21 mouse cellular contexts compared by ENCODE assay signal in genomic region chr9:120712987-120713386, GRCm38 (mm10).
DNase-seq lines count a peak whose midpoint lies in the region; ATAC-seq and TF ChIP-seq lines count a peak whose summit lies in the region.
"Had no signal": no experiment of that assay in that cellular context is flagged by ENCODE, and none has a peak within 500 bp of the region (broad histone marks: within the 10 kb centered on the region; RNA-seq: fewer than 3 reads in every experiment).

No protein-coding gene starts in this region.

- no peaks in the 10 kb centered on the region for H3K27me3 ChIP-seq in kidney, adult 2 months (replicated peaks; ENCODE audit: control insufficient read depth, insufficient read depth, low read length)
- H3K27me3 ChIP-seq in kidney, embryonic 14.5 days (ENCODE audit: control insufficient read depth, insufficient read depth, low read length): no peaks in the 10 kb centered on the region
- H3K27me3 ChIP-seq in midbrain, postnatal 0 days (ENCODE audit: insufficient read depth, low read length): no peaks in the 10 kb centered on the region
- H3K27me3 ChIP-seq in midbrain, embryonic 14.5 days (ENCODE audit: control insufficient read depth, insufficient read depth, low read length): no peaks in the 10 kb centered on the region
- H3K27me3 ChIP-seq in MEL (ENCODE audit: control insufficient read depth in 1 of 2, insufficient read depth in 2 of 2, low read length in 2 of 2): no peaks in the 10 kb centered on the region
- H3K27me3 ChIP-seq: forebrain, embryonic 13.5 days; hindbrain, embryonic 12.5 days; midbrain, embryonic 13.5 days; neural tube, embryonic 15.5 days had no signal

- no peak overlapping the region for H3K4me3 ChIP-seq in kidney, adult 2 months (ENCODE audit: insufficient read depth, low read depth, low read length)
- H3K4me3 ChIP-seq in kidney, embryonic 14.5 days (ENCODE audit: low read length): no peak overlapping the region
- H3K4me3 ChIP-seq in midbrain, postnatal 0 days (ENCODE audit: low read depth, low read length): no peak overlapping the region
- H3K4me3 ChIP-seq in midbrain, embryonic 14.5 days (replicated peaks; ENCODE audit: low read depth, low read length): no peak overlapping the region
- no peak overlapping the region for H3K4me3 ChIP-seq in MEL (ENCODE audit: control insufficient read depth in 1 of 2, insufficient read depth in 1 of 2, low read depth in 2 of 2, low read length in 2 of 2)
- H3K4me3 ChIP-seq in embryonic fibroblast, embryonic 13.5 days (ENCODE audit: insufficient read depth, low read length): no peak overlapping the region
- H3K4me3 ChIP-seq: erythroblast, embryonic 14.5 days; forebrain, embryonic 13.5 days; hindbrain, embryonic 12.5 days; liver, embryonic 15.5 days; midbrain, embryonic 13.5 days; myocyte; neural tube, embryonic 15.5 days had no signal

- no peak; the same call in 1 of the 2 replicates for TF ChIP-seq RAD21 in MEL (IDR thresholded peaks at IDR 0.05; ENCODE audit: low read depth, low read length)

- no peaks in the 10 kb centered on the region for H3K4me1 ChIP-seq in kidney, adult 2 months (ENCODE audit: control insufficient read depth, insufficient read depth, low read length)
- H3K4me1 ChIP-seq in kidney, embryonic 14.5 days (ENCODE audit: control insufficient read depth, insufficient read depth, low read length): peaks cover 9% of the 10 kb centered on the region; the same call in 1 of the 2 replicates
- no peaks in the 10 kb centered on the region for H3K4me1 ChIP-seq in midbrain, postnatal 0 days (ENCODE audit: insufficient read depth, low read length)
- peaks cover 7% of the 10 kb centered on the region; the same call in 1 of the 2 replicates for H3K4me1 ChIP-seq in midbrain, embryonic 14.5 days (ENCODE audit: control insufficient read depth, insufficient read depth, low read length)
- H3K4me1 ChIP-seq in MEL (ENCODE audit: control insufficient read depth in 1 of 2, insufficient read depth in 2 of 2, low read length in 2 of 2): peaks cover 0 to 9% of the 10 kb centered on the region in 2 experiments; a peak in 2 of 4 replicates
- peaks cover 4% of the 10 kb centered on the region; the same call in 1 of the 2 replicates for H3K4me1 ChIP-seq in embryonic fibroblast, embryonic 13.5 days (ENCODE audit: control insufficient read depth, insufficient read depth, low read length)
- H3K4me1 ChIP-seq: liver, embryonic 15.5 days had no signal

- no peak overlapping the region for H3K4me2 ChIP-seq in kidney, embryonic 14.5 days (replicated peaks; ENCODE audit: low read depth, low read length)
- no peak overlapping the region for H3K4me2 ChIP-seq in midbrain, postnatal 0 days (ENCODE audit: low read depth, low read length, poor library complexity, severe bottlenecking)
- no peak overlapping the region for H3K4me2 ChIP-seq in midbrain, embryonic 14.5 days (ENCODE audit: low read length)
- H3K4me2 ChIP-seq: forebrain, embryonic 13.5 days; heart, embryonic 11.5 days; hindbrain, embryonic 12.5 days; liver, embryonic 15.5 days; midbrain, embryonic 13.5 days; neural tube, embryonic 15.5 days had no signal

- WGBS in kidney, adult 2 months: 98% methylated on average over 2 of the region's 2 CpGs
- 91% methylated on average over 2 of the region's 2 CpGs for whole genome bisulfite sequencing in kidney, embryonic 14.5 days
- 96% methylated on average over 2 of the region's 2 CpGs for WGBS in midbrain, postnatal 0 days
- 98% methylated on average over 2 of the region's 2 CpGs for WGBS in midbrain, embryonic 14.5 days

- H3K27ac ChIP-seq in kidney, adult 2 months (ENCODE audit: insufficient read depth, low read depth, low read length): no peak overlapping the region
- no peak overlapping the region for H3K27ac ChIP-seq in kidney, embryonic 14.5 days (ENCODE audit: low read depth, low read length)
- no peak overlapping the region for H3K27ac ChIP-seq in midbrain, postnatal 0 days (ENCODE audit: low read depth, low read length)
- H3K27ac ChIP-seq in midbrain, embryonic 14.5 days (replicated peaks; ENCODE audit: low read depth, low read length): no peak overlapping the region
- H3K27ac ChIP-seq in MEL (ENCODE audit: control insufficient read depth, low read depth, low read length): no peak overlapping the region
- H3K27ac ChIP-seq in embryonic fibroblast, embryonic 13.5 days (ENCODE audit: insufficient read depth, low read length): no peak overlapping the region
- H3K27ac ChIP-seq: forebrain, embryonic 13.5 days; hindbrain, embryonic 12.5 days; liver, embryonic 15.5 days; midbrain, embryonic 13.5 days; neural tube, embryonic 15.5 days had no signal

- no peak for TF ChIP-seq POLR2A in kidney, adult 2 months (IDR thresholded peaks at IDR 0.05; ENCODE audit: low read depth, low read length)
- no peak for TF ChIP-seq POLR2A in MEL (IDR thresholded peaks at IDR 0.05; ENCODE audit: control insufficient read depth in 1 of 2, insufficient read depth in 1 of 2, low read depth in 1 of 2, low read length in 2 of 2, poor library complexity in 1 of 2)
- TF ChIP-seq POLR2A in embryonic fibroblast, embryonic 13.5 days (IDR thresholded peaks at IDR 0.05; ENCODE audit: low read depth, low read length): no peak

- H3K36me3 ChIP-seq in kidney, adult 2 months (ENCODE audit: control insufficient read depth, insufficient read depth, low read length): no peaks in the 10 kb centered on the region
- H3K36me3 ChIP-seq in kidney, embryonic 14.5 days (ENCODE audit: control insufficient read depth, insufficient read depth, low read length): no peaks in the 10 kb centered on the region
- H3K36me3 ChIP-seq in midbrain, postnatal 0 days (ENCODE audit: insufficient read depth, low read length): no peaks in the 10 kb centered on the region
- no peaks in the 10 kb centered on the region for H3K36me3 ChIP-seq in midbrain, embryonic 14.5 days (ENCODE audit: control insufficient read depth, insufficient read depth, low read length)
- no peaks in the 10 kb centered on the region for H3K36me3 ChIP-seq in MEL (ENCODE audit: control insufficient read depth in 1 of 2, insufficient read depth in 2 of 2, low read length in 2 of 2)
- H3K36me3 ChIP-seq: hindbrain, embryonic 12.5 days; liver, embryonic 15.5 days; midbrain, embryonic 13.5 days; neural tube, embryonic 15.5 days had no signal

- peaks cover 5% of the 10 kb centered on the region for H3K9me3 ChIP-seq in kidney, embryonic 14.5 days (ENCODE audit: control insufficient read depth, low read length)
- H3K9me3 ChIP-seq in midbrain, postnatal 0 days (ENCODE audit: low read length): no peaks in the 10 kb centered on the region
- H3K9me3 ChIP-seq in midbrain, embryonic 14.5 days (ENCODE audit: control insufficient read depth, low read length): no peaks in the 10 kb centered on the region
- no peaks in the 10 kb centered on the region for H3K9me3 ChIP-seq in MEL (replicated peaks; ENCODE audit: insufficient read depth, low read length)
- H3K9me3 ChIP-seq: liver, embryonic 15.5 days; neural tube, embryonic 15.5 days had no signal

- no peak for ATAC-seq in kidney, embryonic 14.5 days (ENCODE audit: low FRiP score, low TSS enrichment)
- no peak for ATAC-seq in midbrain, postnatal 0 days (ENCODE audit: low FRiP score)
- no peak for ATAC-seq in midbrain, embryonic 14.5 days (ENCODE audit: low FRiP score, low TSS enrichment)
- ATAC-seq: forebrain, embryonic 13.5 days; midbrain, embryonic 13.5 days had no signal

- peak; percentile 23; the same call in 1 of the 2 replicates for TF ChIP-seq CTCF in kidney, adult 2 months (conservative IDR thresholded peaks at IDR 0.05; ENCODE audit: insufficient read depth, insufficient read length, low read depth, low read length)
- TF ChIP-seq CTCF in midbrain, postnatal 0 days (IDR thresholded peaks at IDR 0.05): 0 out of 2 replicates have a peak, but pooled peaks have one; percentile 33
- peak in 2 of 3 experiments; percentile 15 to 26; a peak in 1 of 6 replicates for TF ChIP-seq CTCF in MEL (IDR thresholded peaks at IDR 0.05 in 2 of 3, conservative IDR thresholded peaks at IDR 0.05 in 1 of 3; ENCODE audit: control insufficient read depth in 1 of 3, insufficient read depth in 1 of 3, low read depth in 2 of 3, low read length in 3 of 3, poor library complexity in 1 of 3, severe bottlenecking in 1 of 3)
- 0 out of 2 replicates have a peak, but pooled peaks have one; percentile 4 for TF ChIP-seq CTCF in embryonic fibroblast, embryonic 13.5 days (IDR thresholded peaks at IDR 0.05; ENCODE audit: borderline replicate concordance, insufficient read depth, low read length)

- no peaks in the 10 kb centered on the region for H3K79me2 ChIP-seq in MEL (ENCODE audit: control insufficient read depth, insufficient read depth, low read length, poor library complexity)

- DNase-seq in kidney, adult 2 months: no peak
- DNase-seq in midbrain, postnatal 0 days (ENCODE audit: low spot score): no peak
- no peak for DNase-seq in midbrain, embryonic 14.5 days
- no peak for DNase-seq in MEL (ENCODE audit: low read depth, low spot score)
- no peak for DNase-seq in spleen, adult 18-20 months
- DNase-seq: adrenal gland, adult 2 months; cerebellum, adult 9-10 months; heart, postnatal 14 days; kidney, postnatal 10 days; left cerebral cortex, postnatal 4 days; lung, postnatal 14 days had no signal

- H3K9ac ChIP-seq in kidney, embryonic 14.5 days (ENCODE audit: low read depth, low read length): no peak overlapping the region
- no peak overlapping the region for H3K9ac ChIP-seq in midbrain, postnatal 0 days (replicated peaks; ENCODE audit: low read length, poor library complexity, severe bottlenecking)
- H3K9ac ChIP-seq in midbrain, embryonic 14.5 days (replicated peaks; ENCODE audit: low read length): no peak overlapping the region
- H3K9ac ChIP-seq in MEL (ENCODE audit: control insufficient read depth, low read depth, low read length, poor library complexity, severe bottlenecking): no peak overlapping the region
- H3K9ac ChIP-seq: forebrain, embryonic 13.5 days; hindbrain, embryonic 12.5 days; liver, embryonic 15.5 days; midbrain, embryonic 13.5 days; neural tube, embryonic 15.5 days had no signal

- TF ChIP-seq EP300 in MEL (IDR thresholded peaks at IDR 0.05; ENCODE audit: low read depth in 1 of 2, low read length in 2 of 2): no peak

TF ChIP-seq in MEL, 35 proteins besides CTCF, POLR2A, EP300 and RAD21:
- TF ChIP-seq BHLHE40 (IDR thresholded peaks at IDR 0.05; ENCODE audit: borderline replicate concordance, low read depth, low read length) (no peak), TBP (IDR thresholded peaks at IDR 0.05; ENCODE audit: low read depth, low read length) (no peak), SMC3 (IDR thresholded peaks at IDR 0.05; ENCODE audit: low read depth, low read length) (peak; percentile 11; the same call in 1 of the 2 replicates)
